Mouse (Mus musculus) c-Kit-positive CD71-positive TER-119-positive erythroid progenitor cells, embryonic 14.5 days (primary cell): Measurements from ENCODE around the gene Gm9602.
"Not testable (repeated sequence)": the region's sequence is repeated elsewhere in the genome, so short reads cannot be mapped to it uniquely, and the experiment has no call there.

Experiments used
- DNase-seq: peaks from one replicate; pipeline ENCODE4 v3.0.0-alpha.2; 2013; ENCODE audit warnings: low spot score

The Gm9602 gene

DNA sequence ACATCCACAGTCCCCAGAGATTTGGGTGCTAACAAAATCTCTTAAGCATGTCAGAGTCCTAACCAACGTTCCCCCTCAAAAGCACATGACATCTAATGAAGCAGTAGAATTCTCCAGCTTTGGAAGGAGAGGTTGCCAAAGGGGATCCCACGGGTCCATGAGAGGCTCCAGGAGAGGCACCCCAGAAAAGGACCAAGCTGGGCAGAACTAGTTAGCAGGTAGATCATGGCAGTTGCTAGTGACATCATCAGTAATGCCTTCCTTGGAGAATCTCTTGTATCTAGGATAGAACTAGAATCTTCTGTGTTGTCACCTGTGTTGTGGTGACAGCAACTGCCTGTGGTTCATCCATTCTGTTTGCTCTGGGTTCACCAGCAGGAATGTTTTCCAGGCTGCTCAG, at the start of gene Gm9602:
Gene Gm9602 (plus strand): TSS at position 301 of the 400 bp plus-strand sequence.
- DNase-seq, result not testable (repeated sequence)

DNA sequence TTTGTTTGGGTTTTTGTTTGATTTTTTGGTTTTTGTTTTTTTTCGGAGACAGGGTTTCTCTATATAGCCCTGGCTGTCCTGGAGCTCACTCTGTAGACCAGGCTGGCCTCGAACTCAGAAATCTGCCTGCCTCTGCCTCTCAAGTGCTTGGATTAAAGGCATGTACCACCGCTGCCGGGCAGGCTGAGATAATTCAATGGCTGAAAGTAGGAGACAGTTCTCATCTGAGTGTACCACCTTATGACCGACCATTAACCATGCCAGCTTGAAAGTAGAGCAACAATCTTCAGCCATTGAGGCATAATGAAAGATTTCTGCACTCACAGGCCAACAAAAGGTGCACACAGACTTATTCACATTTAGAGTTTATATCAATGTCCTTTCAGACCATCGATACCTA, 30.3 kb downstream of the Gm9602 start:
- not testable (repeated sequence) for DNase-seq

DNA sequence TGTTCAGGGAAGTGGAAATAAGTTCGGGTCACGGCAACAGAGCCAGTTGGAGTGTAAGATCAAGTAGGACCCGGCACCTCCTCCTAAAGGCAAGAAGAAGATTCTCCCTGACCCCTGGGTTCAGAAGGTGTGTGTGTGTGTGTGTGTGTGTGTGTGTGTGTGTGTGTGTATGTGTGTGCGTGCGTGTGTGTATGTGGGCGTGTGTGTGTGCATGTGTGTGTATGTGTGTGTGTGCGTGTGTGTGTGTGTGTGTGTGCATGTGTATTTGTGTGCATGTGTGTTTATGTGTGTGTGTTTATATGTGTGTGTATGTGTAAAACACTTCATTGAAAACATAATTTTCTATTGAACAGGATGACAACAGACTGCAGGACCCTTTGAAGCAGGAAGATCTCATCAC, 45.8 kb downstream of the Gm9602 start:
- not testable (repeated sequence) for DNase-seq
